Mouse (Mus musculus) lung, postnatal 14 days (tissue): ENCODE measurements around the gene Zfhx3.
A peak's percentile ranks its signal among the peaks of the same experiment; 100 is the strongest.

Source experiments
- DNase-seq: peaks from one replicate; pipeline ENCODE4 v3.0.0; 2021

The Zfhx3 gene

DNA sequence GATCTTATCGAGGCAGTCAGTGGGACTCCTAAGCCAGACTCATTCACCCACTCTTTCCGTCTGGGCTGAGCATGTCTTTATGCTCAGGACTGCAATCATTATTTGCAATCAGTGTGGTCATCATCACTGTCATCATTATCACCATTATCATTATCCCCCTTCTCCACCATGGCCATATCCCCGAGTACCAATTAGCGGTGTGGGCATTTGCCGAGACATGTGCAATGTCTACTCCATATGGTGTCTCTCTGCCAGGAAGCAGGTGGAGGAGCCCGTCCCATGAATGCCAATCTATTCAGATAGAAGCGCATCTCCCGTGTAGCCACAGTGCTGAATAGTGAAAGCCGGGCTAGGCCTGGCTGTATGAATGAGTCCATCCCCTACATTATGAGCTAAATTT, 747.2 kb downstream of the Zfhx3 start:
- no peak for DNase-seq

DNA sequence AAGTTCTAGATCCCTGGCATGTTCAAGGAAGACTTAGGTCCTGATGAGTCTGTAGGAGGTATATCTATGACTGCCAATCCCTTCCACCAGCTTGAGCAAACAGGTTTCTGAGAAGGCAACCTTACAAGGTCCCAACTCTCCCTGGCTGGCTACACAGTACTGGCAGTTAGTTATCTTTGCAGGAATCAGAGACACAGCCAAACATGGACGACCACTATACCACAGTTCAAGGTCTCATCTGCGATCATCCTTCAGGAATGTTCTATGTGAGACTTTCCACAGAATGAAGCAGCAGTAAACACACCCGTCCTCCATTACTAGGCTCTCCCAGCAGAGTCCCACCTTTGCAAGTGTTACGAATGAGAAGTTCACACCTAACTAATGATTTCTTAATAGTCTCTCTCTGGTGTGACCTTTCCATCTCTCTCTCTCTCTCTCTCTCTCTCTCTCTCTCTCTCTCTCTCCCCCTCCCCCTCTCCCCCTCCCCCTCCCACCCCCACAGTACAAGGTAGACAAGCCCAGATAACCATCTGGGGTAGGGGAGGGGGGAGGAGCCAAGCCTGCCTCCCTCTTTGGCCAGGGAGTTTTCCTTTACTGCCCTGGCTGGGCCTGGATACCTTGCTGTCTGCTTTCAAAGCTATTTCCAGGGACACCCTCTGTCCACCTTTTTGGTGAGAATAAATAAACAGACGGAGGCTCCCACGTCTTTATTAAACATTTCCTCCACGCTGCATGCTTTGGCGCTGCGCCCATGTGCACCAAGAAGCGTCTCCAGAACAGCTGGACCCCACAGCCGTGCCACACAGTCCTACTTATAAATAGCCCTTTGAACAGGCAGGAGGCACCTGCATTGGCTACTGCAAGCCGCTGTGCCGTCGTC, 748.4 kb downstream of the Zfhx3 start:
- no peak for DNase-seq

GRCm38 (mm10) chr8:108691456-108692238, 749.2 kb downstream of the Zfhx3 start:
- peak; percentile 57 for DNase-seq

GRCm38 (mm10) chr8:108692239-108692627, 749.8 kb downstream of the Zfhx3 start:
- DNase-seq = no peak

DNA sequence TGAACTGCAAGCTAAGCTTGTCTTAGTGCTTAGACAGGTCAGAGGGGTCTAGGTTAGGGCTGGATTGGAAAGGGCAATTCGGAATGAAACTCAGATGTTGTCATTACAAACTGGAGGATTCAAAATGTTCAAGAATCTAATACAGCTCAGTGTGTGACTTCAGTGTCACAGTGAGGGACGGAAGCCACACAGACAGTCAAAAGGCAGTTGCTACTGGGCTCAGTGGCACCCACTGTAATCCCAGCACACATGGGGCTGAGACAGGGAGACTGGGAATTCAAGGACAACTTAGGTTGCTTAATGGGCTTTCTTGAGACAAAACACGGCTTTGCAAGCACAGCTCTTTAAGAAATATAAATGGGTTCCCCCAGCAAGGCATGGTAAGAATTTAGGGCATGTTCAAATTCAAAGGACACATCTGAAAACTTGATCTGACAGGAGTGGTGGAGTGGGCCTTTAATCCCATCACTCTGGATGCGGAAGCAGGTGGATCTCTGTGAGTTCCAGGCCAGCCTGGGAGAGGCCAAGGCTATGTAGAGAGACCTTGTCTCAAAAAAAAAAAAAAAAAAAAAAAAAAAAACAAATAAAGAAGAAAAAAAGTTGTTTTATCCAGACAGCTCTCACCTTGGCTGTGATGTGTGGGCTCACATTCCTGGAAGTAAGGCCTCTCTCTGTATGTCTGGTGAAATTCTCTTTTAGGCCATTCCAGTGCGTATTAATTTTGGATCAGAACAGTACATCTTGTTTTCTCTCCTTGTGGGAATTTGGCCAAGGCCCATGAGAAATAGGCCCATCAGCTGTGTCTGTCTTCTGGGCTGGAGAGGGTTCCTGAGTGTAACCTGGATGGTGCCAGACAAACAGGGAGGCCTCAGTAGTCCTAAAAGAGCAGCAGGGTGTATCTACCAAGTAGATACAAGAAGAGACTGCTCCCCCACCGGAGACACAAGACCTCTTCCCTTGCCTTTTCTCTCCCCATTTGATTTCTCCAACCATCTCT, 750.5 kb downstream of the Zfhx3 start:
- DNase-seq = no peak

- no peak for DNase-seq
Measured at GRCm38 (mm10) chr8:108693841-108694240, 751.4 kb downstream of the Zfhx3 start.

DNA sequence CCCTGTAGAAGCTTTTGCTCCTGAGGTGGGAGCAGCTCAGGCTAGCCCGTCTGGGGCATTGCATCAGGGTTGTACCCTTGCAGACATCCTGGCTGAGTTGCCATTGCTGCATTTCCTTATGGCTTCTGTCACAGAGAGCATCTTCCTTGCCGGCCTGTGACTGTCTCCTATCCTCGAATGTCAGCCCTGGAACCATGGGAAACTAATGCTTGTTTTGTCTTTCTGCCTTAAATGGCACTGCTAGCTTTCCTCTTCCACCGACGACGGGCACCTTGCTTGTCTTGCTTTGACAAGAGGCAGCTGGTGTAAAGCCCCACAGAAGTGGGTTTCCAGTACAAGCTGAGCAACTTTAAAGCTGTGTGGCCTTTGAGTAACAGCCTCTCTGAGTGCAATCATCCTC, 752.1 kb downstream of the Zfhx3 start:
- no peak for DNase-seq

DNA sequence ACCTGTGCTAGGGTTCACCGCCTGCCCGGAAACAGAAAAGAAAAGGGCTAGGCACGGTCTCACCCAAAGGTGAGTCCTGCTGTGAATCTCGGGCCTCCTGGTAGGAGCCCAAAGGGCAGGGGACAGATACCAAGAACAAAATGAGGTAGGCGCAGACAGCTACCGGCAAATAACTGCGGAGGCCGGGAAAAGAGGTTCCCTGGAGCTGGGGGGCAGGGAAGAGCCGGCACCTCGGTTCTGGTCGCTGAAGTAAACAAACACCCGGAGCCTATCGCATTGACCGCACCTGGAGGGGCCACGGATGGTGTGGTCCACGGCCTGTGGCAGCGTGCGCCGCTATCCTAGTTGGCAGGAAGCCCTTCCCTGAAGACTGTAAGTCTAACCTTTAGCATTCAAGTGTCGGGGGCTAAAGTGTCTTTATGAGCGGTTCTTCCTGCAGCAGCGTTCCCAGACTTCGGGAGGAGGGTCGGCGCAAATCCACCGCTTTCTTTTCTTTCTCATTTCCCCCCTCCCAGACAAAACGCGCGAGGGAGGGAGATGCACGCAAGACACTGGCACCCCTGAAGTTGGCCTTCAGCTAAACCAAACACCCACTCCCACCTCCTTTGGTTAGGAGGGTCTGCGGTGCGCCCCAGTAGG, 752.9 kb downstream of the Zfhx3 start:
- no peak for DNase-seq

GRCm38 (mm10) chr8:108695938-108696630, 753.6 kb downstream of the Zfhx3 start:
- DNase-seq = peak; percentile 45

DNA sequence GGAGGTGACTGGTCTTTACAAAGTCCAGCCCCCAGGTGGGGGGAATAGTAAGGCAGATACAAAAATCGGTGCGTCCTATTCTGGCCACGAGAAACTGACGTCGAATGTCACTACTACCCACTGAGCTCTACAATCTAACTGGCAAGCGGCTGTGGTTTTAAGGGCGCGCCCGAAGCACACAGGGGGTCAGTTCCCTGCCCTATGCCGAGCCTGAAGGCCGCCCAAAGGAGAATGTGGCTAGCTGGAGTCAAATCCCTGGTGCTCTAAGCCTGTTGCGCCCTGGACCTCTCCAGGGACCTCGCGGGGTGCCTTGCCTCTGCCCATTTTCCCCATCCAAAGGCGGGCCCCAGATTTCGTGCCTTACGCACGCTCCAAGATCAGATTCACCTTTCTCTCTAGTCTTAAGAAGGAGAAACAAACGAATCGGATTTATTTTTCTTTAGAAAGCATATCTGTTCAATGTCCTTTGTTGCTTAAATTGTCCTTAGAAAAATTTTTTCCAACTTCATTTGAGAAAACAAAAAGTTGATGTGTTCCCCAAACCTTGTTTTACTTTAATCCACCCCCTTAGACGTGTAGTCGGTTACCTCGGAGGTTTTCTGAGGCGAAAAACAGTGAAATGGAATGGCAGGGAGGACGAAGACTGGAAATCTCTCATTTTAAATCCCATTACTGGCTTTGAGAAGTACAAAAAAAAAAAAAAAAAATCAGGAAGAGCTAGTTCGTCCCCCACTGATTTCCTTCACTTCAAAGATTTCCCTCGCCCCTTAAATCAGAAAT, 754.4 kb downstream of the Zfhx3 start:
- no peak for DNase-seq

- no peak for DNase-seq
Measured at GRCm38 (mm10) chr8:108697589-108697988, 755.1 kb downstream of the Zfhx3 start.

DNA sequence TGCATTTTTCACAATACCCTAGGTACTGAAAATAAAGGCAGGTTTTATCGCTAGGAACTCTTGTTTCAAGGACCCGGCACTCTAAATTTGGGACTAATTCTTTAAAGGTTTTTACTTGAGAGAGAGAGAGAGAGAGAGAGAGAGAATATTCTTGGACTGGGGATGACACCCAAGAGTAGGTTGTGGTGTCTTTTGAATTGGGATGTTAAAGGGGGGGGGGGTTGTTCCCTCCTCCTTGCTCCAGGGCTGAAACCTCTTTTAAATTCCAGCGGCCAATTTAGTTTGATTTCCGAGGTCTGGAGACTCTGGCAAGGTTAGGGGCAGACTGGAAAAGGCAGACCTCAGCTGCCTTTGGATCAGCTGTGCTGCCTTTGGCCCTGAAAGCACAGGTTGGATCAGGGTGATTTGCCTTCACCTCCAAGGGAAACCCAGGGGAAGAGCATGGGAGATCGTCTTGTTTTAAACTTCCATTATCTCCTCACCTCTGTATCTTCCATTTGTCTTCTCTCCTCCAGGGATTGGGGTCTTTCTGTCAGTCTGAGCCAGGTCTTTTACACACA, 755.7 kb downstream of the Zfhx3 start:
- DNase-seq = no peak

- DNase-seq = no peak
Measured at GRCm38 (mm10) chr8:108699011-108699410, 756.6 kb downstream of the Zfhx3 start.

- no peak for DNase-seq
Measured at GRCm38 (mm10) chr8:108699454-108700345, 757.3 kb downstream of the Zfhx3 start.

DNA sequence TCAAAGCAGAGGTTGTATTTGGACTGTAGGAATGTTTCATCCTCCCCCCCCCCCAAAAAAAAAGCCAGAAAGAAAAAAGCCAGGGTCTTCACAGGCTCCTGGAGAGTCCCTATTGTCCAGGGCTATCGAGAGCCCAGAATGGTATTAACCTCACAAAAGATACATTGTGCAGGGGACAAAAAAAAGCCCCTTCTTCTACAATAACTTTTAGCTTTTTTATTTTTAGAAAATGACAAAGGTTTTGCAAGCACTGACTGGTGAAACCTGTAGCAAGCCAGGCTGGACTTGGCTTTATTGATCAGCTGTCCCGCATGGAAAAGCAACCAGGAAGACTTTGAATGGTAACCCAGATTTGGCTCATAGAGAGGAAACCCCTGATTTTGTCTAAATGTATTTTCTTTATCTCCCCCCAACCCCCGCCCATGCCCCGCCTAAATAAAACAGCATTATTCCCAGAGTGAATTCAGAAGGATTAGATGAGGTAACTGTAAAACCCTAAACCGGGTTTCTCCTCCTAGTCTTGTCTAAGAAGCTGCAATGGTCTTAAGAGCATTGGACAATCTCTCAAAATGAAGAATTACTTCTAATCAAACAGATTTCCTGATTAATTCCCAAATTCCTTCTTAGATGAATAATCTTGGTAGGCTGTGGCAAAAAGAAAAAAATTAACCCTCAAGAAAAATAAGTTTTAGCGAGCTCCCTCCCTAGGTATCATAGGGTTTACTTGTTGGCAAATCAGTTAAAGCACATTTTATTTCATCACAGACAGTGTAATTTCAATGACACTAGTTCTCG, 759.1 kb downstream of the Zfhx3 start:
- DNase-seq = no peak

- no peak for DNase-seq
Measured at GRCm38 (mm10) chr8:108702201-108702600, 759.8 kb downstream of the Zfhx3 start.

GRCm38 (mm10) chr8:108705751-108706150, 763.3 kb downstream of the Zfhx3 start:
- DNase-seq = no peak

- DNase-seq = no peak
Measured at GRCm38 (mm10) chr8:108706491-108706847, 764.0 kb downstream of the Zfhx3 start.
